Mouse (Mus musculus) CH12.LX (cell line): ENCODE results near the gene Postn. TPM values are rescaled to one million over a fixed set of nuclear protein-coding genes. Genes with fewer than 3 reads are reported as not detected.

Experiments
- DNase-seq: peaks from one replicate; pipeline ENCODE4 v3.0.0-alpha.2; 2013; ENCODE audit errors: extremely low read depth
- H3K27ac ChIP-seq: 2 replicates; pipeline ENCODE4 v1.5.1; 2012; ENCODE audit warnings: low read depth, mild to moderate bottlenecking, control low read depth, moderate library complexity; ENCODE audit not compliant: insufficient read depth
- H3K27me3 ChIP-seq: replicated peaks from 2 replicates; pipeline ENCODE3; 2012; ENCODE audit warnings: inconsistent platforms
- H3K36me3 ChIP-seq, 2 experiments: replicated peaks in 1 of 2; 2 replicates each; pipeline versions ENCODE3 to v1.6.1; 2012; ENCODE audit warnings: inconsistent platforms in 1 of 2, low read length in 1 of 2, mild to moderate bottlenecking in 1 of 2, mixed read lengths in 1 of 2, moderate library complexity in 1 of 2; ENCODE audit not compliant: control insufficient read depth in 1 of 2, insufficient read depth in 1 of 2
- H3K4me1 ChIP-seq, 2 experiments: 2 replicates each; pipeline ENCODE4 v1.6.1; 2012; ENCODE audit warnings: inconsistent platforms in 1 of 2, moderate library complexity in 1 of 2; ENCODE audit not compliant: insufficient read depth in 2 of 2, control insufficient read depth in 1 of 2
- H3K4me2 ChIP-seq: 2 replicates; pipeline ENCODE4 v1.6.1; 2012; ENCODE audit warnings: low read depth, mild to moderate bottlenecking, control low read depth; ENCODE audit not compliant: poor library complexity, insufficient read depth, severe bottlenecking
- H3K4me3 ChIP-seq, 3 experiments: fragments of 150-350 bp in 1 of 3; sonication (generic) in 1 of 3; replicated peaks in 1 of 3; 2 replicates each; pipeline versions ENCODE3 to v1.5.1; 2011 to 2012; ENCODE audit warnings: low read depth in 2 of 3, low read length in 2 of 3, mild to moderate bottlenecking in 2 of 3, moderate library complexity in 2 of 3, control low read depth in 1 of 3, improper control_type of control experiment in 1 of 3, inconsistent platforms in 1 of 3, mixed read lengths in 1 of 3; ENCODE audit not compliant: poor library complexity in 1 of 3
- H3K79me2 ChIP-seq: replicated peaks from 2 replicates; pipeline ENCODE4 v1.6.1; 2012; ENCODE audit warnings: mild to moderate bottlenecking, moderate library complexity; ENCODE audit not compliant: control insufficient read depth, poor library complexity, insufficient read depth, severe bottlenecking; ENCODE audit errors: extremely low read depth
- H3K9ac ChIP-seq: 2 replicates; pipeline ENCODE4 v1.6.1; 2012; ENCODE audit warnings: low read depth, mild to moderate bottlenecking, control low read depth, moderate library complexity; ENCODE audit not compliant: insufficient read depth
- H3K9me3 ChIP-seq: replicated peaks from 2 replicates; pipeline ENCODE3; 2012; ENCODE audit warnings: low read length, inconsistent platforms, mixed read lengths
- BHLHE40 ChIP-seq: IDR thresholded peaks from 2 replicates; pipeline ENCODE4 v1.6.1; 2011; ENCODE audit warnings: mild to moderate bottlenecking, low read depth, low read length, improper control_type of control experiment
- CHD2 ChIP-seq: IDR thresholded peaks from 2 replicates; pipeline ENCODE4 v1.6.1; 2011; ENCODE audit warnings: low read length, improper control_type of control experiment
- CTCF ChIP-seq, 2 experiments: IDR thresholded peaks in 1 of 2; conservative IDR thresholded peaks in 1 of 2; 2 replicates each; pipeline ENCODE4 v1.5.1; 2011 to 2012; ENCODE audit warnings: low read depth in 2 of 2, low read length in 2 of 2, improper control_type of control experiment in 1 of 2, inconsistent platforms in 1 of 2, mild to moderate bottlenecking in 1 of 2, moderate library complexity in 1 of 2
- E2F4 ChIP-seq: IDR thresholded peaks from 2 replicates; pipeline ENCODE4 v1.6.1; 2011; ENCODE audit warnings: low read depth, low read length, improper control_type of control experiment; ENCODE audit not compliant: insufficient replicate concordance
- ELF1 ChIP-seq: IDR thresholded peaks from 2 replicates; pipeline ENCODE4 v1.6.1; 2014; ENCODE audit warnings: low read depth, mild to moderate bottlenecking, inconsistent platforms, low read length, improper control_type of control experiment
- GABPA ChIP-seq: IDR thresholded peaks from 2 replicates; pipeline ENCODE4 v1.6.1; 2012; ENCODE audit warnings: low read depth, low read length, improper control_type of control experiment, inconsistent platforms; ENCODE audit not compliant: insufficient replicate concordance
- IRF4 ChIP-seq: IDR thresholded peaks from 2 replicates; pipeline ENCODE4 v1.6.1; 2014; ENCODE audit warnings: low read depth, mild to moderate bottlenecking, inconsistent platforms, low read length, improper control_type of control experiment
- JUN ChIP-seq: IDR thresholded peaks from 2 replicates; pipeline ENCODE4 v1.6.1; 2011; ENCODE audit warnings: low read depth, mild to moderate bottlenecking, low read length, improper control_type of control experiment, moderate library complexity; ENCODE audit not compliant: insufficient read depth
- JUND ChIP-seq: conservative IDR thresholded peaks from 2 replicates; pipeline ENCODE4 v1.6.1; 2011; ENCODE audit warnings: low read depth, low read length, improper control_type of control experiment
- KAT2A ChIP-seq: IDR thresholded peaks from 2 replicates; pipeline ENCODE4 v1.6.1; 2012; ENCODE audit warnings: low read length, improper control_type of control experiment, inconsistent platforms; ENCODE audit not compliant: insufficient replicate concordance
- MAFK ChIP-seq: IDR thresholded peaks from 2 replicates; pipeline ENCODE4 v1.6.1; 2011; ENCODE audit warnings: low read length, improper control_type of control experiment; ENCODE audit not compliant: insufficient replicate concordance
- MAZ ChIP-seq: IDR thresholded peaks from 2 replicates; pipeline ENCODE4 v1.6.1; 2012; ENCODE audit warnings: low read depth, mild to moderate bottlenecking, inconsistent platforms, low read length, improper control_type of control experiment, moderate library complexity
- MEF2A ChIP-seq: IDR thresholded peaks from 2 replicates; pipeline ENCODE4 v1.6.1; 2014; ENCODE audit warnings: low read depth, mild to moderate bottlenecking, inconsistent platforms, low read length, improper control_type of control experiment, borderline replicate concordance
- MXI1 ChIP-seq: IDR thresholded peaks from 2 replicates; pipeline ENCODE4 v1.6.1; 2011; ENCODE audit warnings: mild to moderate bottlenecking, low read depth, low read length, improper control_type of control experiment
- MYC ChIP-seq: IDR thresholded peaks from 2 replicates; pipeline ENCODE4 v1.6.1; 2011; ENCODE audit warnings: low read depth, mild to moderate bottlenecking, improper control_type of control experiment, low read length
- NRF1 ChIP-seq: IDR thresholded peaks from 2 replicates; pipeline ENCODE4 v1.6.1; 2014; ENCODE audit warnings: low read depth, mild to moderate bottlenecking, inconsistent platforms, low read length, improper control_type of control experiment, moderate library complexity
- POLR2A ChIP-seq: IDR thresholded peaks from 2 replicates; pipeline ENCODE4 v1.6.1; 2011; ENCODE audit warnings: low read depth, mild to moderate bottlenecking, improper control_type of control experiment, low read length
- POLR2AphosphoS2 ChIP-seq: IDR thresholded peaks from 2 replicates; pipeline ENCODE4 v1.6.1; 2011; ENCODE audit warnings: low read depth, low read length, improper control_type of control experiment
- SIN3A ChIP-seq: IDR thresholded peaks from 2 replicates; pipeline ENCODE4 v1.6.1; 2012; ENCODE audit warnings: low read length, improper control_type of control experiment, inconsistent platforms
- TBP ChIP-seq: conservative IDR thresholded peaks from 2 replicates; pipeline ENCODE4 v1.6.1; 2011; ENCODE audit warnings: low read depth, low read length, improper control_type of control experiment
- UBTF ChIP-seq: IDR thresholded peaks from 2 replicates; pipeline ENCODE4 v1.6.1; 2012; ENCODE audit warnings: low read depth, mild to moderate bottlenecking, inconsistent platforms, low read length, improper control_type of control experiment, moderate library complexity
- USF1 ChIP-seq: IDR thresholded peaks from 2 replicates; pipeline ENCODE4 v1.6.1; 2014; ENCODE audit warnings: low read depth, mild to moderate bottlenecking, inconsistent platforms, low read length, improper control_type of control experiment
- ZC3H11A ChIP-seq: IDR thresholded peaks from 2 replicates; pipeline ENCODE4 v1.6.1; 2012; ENCODE audit warnings: low read depth, mild to moderate bottlenecking, inconsistent platforms, low read length, improper control_type of control experiment
- ZKSCAN1 ChIP-seq: IDR thresholded peaks from 2 replicates; pipeline ENCODE4 v1.6.1; 2012; ENCODE audit warnings: low read depth, inconsistent platforms, low read length, improper control_type of control experiment, borderline replicate concordance
- ZMIZ1 ChIP-seq: IDR thresholded peaks from 2 replicates; pipeline ENCODE4 v1.6.1; 2012; ENCODE audit warnings: low read depth, mild to moderate bottlenecking, inconsistent platforms, low read length, improper control_type of control experiment
- dilution Hi-C: fragments of 300-500 bp; cut with MboI; formaldehyde crosslinking; loops from 2 replicates; pipeline ENCODE4 v1.14.3; 2020; ENCODE audit warnings: low sequenced_read_pairs; ENCODE audit not compliant: extremely low pct_unique_long_range_greater_than_20kb, extremely low pct_ligation_motif_present
- in situ Hi-C: fragments of 300-500 bp; cut with MboI; formaldehyde crosslinking; loops from 3 replicates; pipeline ENCODE4 v1.14.3; 2019; ENCODE audit warnings: low sequenced_read_pairs, low pct_ligation_motif_present, low pct_unique_long_range_greater_than_20kb, mixed read lengths
- polyA plus RNA-seq: library from polyadenylated mRNA; unstranded; fragments of >175 nt; gene quantifications from 2 replicates; pipeline ENCODE4 v1.2.1, GENCODE M21; 2012; ENCODE audit warnings: low read depth; ENCODE audit not compliant: insufficient read length
- total RNA-seq, 2 experiments: library from RNA; depleted of rRNA; stranded (reverse); fragments of 300-350 nt in 1 of 2; fragments of >200 nt in 1 of 2; gene quantifications; 2 replicates each; pipeline ENCODE4 v1.2.3; 2012 to 2014

Gene Postn
- total and polyA plus RNA-seq, 3 experiments, result 0.59 to 2.6 (median 2.3) TPM

- H3K9ac ChIP-seq, result no peak overlapping the region
- H3K4me1 ChIP-seq, result peaks cover 0 to 26% of the 10 kb centered on the region in 2 experiments; a peak in 2 of 4 replicates
- H3K79me2 ChIP-seq, result no peaks in the 10 kb centered on the region
- dilution Hi-C loops (no loop called here), in situ Hi-C loops (no loop called here)
- no peaks in the 10 kb centered on the region for H3K9me3 ChIP-seq
- no peak overlapping the region for H3K4me3 ChIP-seq
- no peak for DNase-seq
- H3K4me2 ChIP-seq, result no peak overlapping the region
- no peaks in the 10 kb centered on the region for H3K36me3 ChIP-seq
- H3K27ac ChIP-seq, result no peak overlapping the region
- TF ChIP-seq MXI1, result no peak
- TF ChIP-seq POLR2AphosphoS2, result no peak
- no peak for TF ChIP-seq ZC3H11A
- TF ChIP-seq GABPA, result no peak
- TF ChIP-seq NRF1, result no peak
- no peak for TF ChIP-seq MYC
- no peak for TF ChIP-seq ZMIZ1
- no peak for TF ChIP-seq SIN3A
- TF ChIP-seq, all 38 proteins: peak for 0
- H3K27me3 ChIP-seq, result no peaks in the 10 kb centered on the region
Observed at GRCm38 (mm10) chr3:54432605-54433004, 71.7 kb downstream of the Postn start.

- dilution Hi-C loops (no loop called here), in situ Hi-C loops (no loop called here)
Observed at GRCm38 (mm10) chr3:54434571-54434970, 73.7 kb downstream of the Postn start.

More at GRCm38 (mm10) chr3:54434571-54434970, 73.7 kb downstream of the Postn start:
- Histone ChIP-seq H3K4me2 (no peak overlapping the region), H3K9me3 (no peaks in the 10 kb centered on the region), H3K27ac (no peak overlapping the region), H3K4me3 (no peak overlapping the region), H3K4me1 (peaks cover 0 to 19% of the 10 kb centered on the region in 2 experiments; a peak in 2 of 4 replicates), H3K36me3 (no peaks in the 10 kb centered on the region), H3K9ac (no peak overlapping the region), H3K27me3 (no peaks in the 10 kb centered on the region), H3K79me2 (no peaks in the 10 kb centered on the region)
- TF ChIP-seq CTCF (conservative IDR thresholded peaks at IDR 0.05 in 1 of 2, IDR thresholded peaks at IDR 0.05 in 1 of 2; ENCODE audit: low read depth in 2 of 2, low read length in 2 of 2) (no peak), POLR2A (no peak), JUND (no peak), CHD2 (no peak), KAT2A (no peak), JUN (no peak), MEF2A (no peak), BHLHE40 (no peak), MAFK (no peak), E2F4 (no peak), IRF4 (no peak), MAZ (no peak), ELF1 (no peak), ZKSCAN1 (no peak), TBP (no peak), UBTF (no peak), USF1 (no peak)
- DNase-seq, result no peak
